Mouse (Mus musculus): ENCODE data around the gene Ces3b.
"Not testable (repeated sequence)": the region's sequence is repeated elsewhere in the genome, so short reads cannot be mapped to it uniquely, and the experiment has no call there.

Ces3b gene

DNA sequence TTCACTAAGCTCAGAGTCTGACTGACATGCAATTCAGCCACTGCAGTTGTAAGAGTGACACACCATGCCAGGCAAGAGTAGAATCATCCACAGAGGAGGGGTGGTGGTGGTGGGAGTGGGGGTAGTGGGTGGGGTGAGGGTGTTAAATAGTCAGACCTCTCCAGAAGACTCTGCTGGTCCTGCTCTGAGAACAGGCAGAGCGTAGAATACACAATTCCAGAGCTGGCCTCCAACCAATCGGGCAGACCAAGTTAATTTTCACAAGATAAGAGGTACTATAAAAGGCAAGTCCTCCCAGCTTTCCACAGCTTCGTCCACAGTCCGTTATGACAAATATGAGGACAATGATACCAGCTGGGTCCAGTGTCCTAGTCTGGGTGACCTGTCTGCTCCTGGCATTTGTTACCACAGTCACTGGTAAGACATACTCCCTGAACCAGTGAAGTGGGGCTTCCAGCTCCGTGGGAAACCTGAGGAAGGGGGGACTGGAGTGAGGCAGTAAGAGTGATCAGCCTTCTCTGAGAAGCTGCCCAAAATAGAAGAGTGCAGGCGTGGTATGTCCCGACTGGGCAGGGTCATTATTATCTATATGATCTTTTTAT lies at the start of gene Ces3b:
Ces3b (plus strand) TSS at position 305 of the 602 bp plus-strand sequence.
- DNase-seq (ENCODE audit: low spot score in 2 of 2) = no peak

DNA sequence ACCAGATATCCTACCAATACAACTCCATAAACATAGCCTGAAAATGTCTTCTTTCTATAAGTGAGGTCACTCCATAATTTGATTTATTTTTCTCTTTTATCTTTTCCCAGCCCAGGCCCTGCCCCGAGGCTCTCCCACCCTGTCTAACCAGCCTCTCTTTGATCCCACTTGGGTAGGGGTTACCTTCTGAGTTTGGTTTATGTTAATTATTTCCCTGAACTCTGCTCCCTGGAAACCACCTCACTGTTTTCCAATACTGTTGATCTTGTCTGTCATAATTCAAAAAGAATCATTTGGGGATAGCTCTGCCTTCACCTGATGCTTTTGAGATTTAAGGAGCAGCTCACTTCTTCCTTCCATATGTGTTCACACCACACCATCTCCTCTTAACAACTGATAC lies 40.0 kb upstream of the Ces3b start:
- DNase-seq (ENCODE audit: low spot score in 2 of 2) = no peak

DNA sequence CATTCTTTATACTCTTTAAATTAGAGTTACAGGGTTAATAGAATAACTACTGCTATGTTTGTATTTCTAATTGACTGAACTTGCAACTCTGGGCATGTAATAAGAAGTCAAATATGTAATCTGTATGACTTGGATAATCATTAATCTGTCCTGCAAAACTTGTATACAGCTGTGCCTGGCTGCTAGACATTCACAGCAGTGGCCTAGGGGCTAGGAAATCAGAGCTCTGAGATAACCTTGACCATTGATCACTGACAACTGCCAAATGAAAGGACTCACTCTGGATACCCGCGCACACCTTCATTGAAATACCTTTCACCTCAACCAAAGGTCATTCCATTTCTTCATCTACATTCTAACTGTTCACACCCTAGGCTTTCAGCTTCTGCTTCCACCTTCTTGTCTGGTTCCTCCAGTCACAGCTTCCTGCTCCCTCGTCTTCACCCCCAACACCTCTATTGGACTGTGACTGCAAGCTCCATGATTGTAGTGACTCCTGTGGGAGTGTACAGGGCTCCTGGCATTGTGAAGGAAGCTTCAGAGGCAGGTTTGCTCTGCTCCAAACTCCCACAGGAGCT lies 37.6 kb upstream of the Ces3b start:
- no peak for DNase-seq (ENCODE audit: low spot score in 2 of 2)

DNA sequence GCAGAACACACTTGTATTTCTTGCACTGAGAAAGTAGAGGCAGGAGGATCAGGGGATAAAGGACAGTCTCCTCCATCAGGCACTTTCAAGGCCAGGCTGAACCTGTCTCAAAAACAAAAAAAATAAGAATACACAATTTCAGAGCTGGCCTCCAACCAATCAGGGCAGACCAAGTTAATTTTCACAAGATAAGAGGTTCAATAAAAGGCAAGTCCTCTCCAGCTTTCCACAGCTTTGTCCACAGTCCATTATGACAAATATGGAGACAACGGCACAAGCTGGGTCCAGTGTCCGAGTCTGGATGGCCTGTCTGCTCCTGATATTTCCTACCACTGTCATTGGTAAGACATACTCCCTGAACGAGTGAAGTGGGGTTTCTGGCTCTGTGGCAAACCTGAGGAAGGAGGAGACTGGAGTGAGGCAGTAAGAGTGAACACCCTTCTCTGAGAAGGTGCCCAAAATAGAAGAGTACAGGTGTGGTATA lies 35.1 kb upstream of the Ces3b start, which contains the start of gene Ces3a:
Ces3a (plus strand) TSS at position 231 of the 484 bp plus-strand sequence.
- no peak for DNase-seq (ENCODE audit: low spot score in 2 of 2)

DNA sequence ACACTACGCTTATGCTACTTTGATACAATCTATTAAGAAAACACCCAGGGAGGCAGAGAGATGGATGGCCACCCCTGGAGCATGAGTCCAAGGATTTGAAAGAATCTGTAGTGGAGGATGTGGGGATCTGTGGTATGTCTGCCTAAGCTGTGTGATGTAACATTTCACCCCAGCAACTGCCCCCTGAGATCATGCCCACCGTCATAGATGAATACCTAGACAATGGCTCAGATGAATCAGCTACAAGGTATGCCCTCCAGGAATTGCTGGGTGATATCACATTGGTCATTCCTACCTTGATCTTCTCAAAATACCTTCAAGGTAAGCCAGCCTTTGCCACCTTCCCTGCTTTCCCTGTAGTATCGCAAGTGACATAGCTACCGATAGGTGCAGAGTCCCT lies 27.3 kb upstream of the Ces3b start:
- no peak for DNase-seq (ENCODE audit: low spot score in 2 of 2)

DNA sequence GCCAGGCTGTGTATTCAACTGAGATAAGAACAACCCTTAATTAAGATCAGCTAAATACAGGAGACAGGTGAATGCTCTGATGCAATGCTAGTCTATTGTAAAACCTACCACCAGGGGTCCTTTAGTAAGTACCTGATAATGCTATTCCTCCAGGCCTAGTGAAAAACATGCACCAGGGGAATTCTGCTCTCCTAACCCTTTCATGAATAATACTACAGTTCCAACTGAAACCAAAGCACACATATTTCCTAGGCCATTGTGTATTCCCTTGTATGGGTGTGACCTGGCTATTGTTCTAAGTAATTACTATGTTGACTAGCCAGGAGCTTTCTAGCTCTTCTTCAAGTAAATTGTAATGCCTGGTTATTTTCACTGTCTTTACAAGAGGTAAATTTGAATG lies 23.5 kb upstream of the Ces3b start:
- DNase-seq (ENCODE audit: low spot score in 2 of 2) = no peak

DNA sequence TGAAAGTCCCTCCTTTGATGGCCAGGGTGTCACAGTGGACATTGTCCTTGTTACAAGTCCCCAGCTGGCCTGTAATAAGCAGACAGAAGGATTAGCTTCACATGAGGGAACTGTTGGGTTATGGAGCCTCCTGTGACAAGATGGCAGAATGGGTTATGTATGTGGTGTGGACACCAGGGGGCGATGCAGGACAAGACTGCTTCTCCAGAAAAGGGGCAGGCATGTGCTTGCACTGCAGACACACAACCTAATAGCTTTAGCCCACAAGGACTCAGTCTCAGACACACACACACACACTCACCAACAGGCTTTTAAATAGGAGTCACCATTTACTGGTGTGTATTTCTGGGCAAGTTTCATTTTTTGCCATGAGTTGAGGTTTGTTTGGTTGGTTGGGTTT lies 16.8 kb upstream of the Ces3b start:
- peak in 1 of 2 experiments; percentile 54 for DNase-seq (ENCODE audit: low spot score in 2 of 2)

DNA sequence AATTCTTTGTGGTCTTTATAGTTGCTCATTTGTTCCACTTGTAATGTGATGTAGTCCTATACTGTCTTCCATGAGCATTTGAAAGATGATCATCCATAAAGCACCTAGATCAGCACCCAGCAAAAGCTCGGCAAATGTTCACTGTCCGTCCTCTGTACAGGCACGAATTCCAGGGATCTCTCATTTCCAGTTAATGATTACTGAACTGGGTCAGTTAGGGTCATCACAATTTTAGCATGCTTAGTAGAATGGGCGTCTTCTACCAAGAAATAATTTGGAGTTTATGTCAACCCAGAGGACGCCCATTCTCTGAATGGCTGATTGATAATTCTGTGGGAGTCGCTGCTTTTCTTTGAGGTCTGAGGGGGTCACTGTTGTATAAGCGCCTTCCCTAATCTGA lies 15.6 kb upstream of the Ces3b start:
- not testable (repeated sequence) for DNase-seq (ENCODE audit: low spot score in 2 of 2)

DNA sequence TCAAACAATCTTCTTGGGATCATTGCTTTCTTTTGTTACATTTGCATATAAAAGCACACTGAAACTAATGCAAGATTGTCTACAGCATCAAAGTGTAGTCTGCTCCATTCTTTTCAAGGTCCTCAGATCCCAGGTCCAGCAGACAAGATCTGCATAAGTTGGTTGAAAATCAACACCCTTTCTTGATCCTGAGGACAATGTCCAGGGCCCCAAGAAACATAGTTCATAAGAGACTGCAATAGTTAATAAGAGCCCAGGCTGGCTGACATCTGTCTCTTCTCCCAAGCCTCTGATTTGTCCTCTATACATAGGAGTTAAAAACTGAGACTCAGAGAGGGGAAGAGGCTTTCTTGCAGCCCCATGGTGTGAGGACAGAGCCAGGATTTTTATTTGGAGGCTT lies 14.6 kb upstream of the Ces3b start:
- no peak for DNase-seq (ENCODE audit: low spot score in 2 of 2)

DNA sequence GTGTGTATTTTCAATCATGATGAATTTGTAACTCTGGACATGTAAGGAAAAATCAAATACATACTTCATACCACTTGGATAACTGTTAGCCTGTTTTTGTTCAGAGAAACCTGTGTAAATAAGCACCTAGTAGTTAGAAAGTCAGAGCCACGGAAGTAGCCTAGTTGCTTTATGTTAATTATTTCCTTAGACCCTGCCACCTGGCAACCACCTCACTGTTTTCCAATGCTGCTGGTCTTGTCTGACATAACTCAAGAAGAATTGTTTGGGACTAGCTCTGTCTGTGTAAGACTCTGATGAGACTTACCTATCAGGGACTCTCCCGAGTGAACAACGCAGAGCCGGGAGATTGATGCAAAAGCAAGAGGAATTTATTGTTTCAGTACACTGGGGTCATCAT lies 7.0 kb upstream of the Ces3b start:
- DNase-seq (ENCODE audit: low spot score in 2 of 2) = no peak

DNA sequence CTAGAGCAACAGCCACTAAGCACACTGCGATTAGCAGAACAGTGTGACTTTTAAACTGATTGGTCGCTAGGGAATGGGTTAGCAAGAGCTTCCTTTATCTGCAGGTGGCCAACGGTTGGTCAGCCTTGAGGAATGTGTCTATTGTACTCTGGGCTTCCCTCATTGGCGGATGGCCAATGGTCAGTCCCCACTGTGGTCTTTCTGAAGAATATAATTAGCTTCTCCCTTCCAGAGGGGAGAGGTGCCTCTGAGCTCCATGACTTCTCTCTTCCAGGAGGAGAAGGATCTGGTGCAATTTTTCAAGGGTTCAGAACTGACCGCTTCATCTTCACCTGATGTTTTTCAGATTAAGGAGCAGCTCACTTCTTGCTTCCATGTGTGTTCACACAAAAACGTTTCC lies 6.5 kb upstream of the Ces3b start:
- DNase-seq (ENCODE audit: low spot score in 2 of 2) = no peak

DNA sequence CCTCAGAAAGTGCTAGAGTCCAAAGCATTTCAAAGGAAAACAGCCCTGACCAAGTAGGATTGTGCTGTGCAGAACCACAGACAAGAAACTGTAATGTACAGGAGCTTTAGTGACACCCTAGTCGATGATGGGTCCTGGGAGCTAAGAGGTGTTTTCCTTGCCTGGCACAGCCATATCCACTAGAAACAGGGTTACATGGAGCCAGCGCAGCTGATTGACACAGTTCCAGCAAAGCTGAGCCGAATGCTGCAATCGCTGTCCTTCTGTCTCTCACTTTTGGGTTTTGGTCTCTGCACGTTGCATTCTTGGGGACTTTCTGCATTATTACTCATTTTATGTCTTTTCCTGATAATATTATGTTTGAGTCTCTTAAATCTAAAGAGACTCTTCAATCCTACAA lies 5.0 kb upstream of the Ces3b start:
- no peak for DNase-seq (ENCODE audit: low spot score in 2 of 2)

DNA sequence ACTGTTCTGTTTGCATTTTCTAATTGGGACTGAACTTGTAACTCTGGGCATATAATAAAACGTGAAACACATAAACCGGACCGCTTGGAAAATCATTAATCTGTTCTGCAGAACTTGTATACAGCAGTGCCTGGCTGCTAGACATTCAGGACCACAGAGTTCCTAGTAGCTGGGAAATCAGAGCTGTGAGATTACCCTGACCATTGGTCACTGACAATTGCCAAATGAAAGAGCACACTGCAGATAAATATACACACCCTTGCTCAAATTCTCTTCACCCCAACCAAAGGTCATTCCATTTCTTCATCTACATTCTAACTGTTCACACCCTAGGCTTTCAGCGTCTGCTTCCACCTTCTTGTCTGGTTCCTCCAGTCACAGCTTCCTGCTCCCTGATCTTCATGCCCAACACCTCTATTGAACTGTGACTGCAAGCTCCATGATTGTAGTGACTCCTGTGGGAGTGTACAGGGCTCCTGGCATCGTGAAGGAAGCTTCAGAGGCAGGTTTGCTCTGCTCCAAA lies 2.7 kb upstream of the Ces3b start:
- no peak for DNase-seq (ENCODE audit: low spot score in 2 of 2)

DNA sequence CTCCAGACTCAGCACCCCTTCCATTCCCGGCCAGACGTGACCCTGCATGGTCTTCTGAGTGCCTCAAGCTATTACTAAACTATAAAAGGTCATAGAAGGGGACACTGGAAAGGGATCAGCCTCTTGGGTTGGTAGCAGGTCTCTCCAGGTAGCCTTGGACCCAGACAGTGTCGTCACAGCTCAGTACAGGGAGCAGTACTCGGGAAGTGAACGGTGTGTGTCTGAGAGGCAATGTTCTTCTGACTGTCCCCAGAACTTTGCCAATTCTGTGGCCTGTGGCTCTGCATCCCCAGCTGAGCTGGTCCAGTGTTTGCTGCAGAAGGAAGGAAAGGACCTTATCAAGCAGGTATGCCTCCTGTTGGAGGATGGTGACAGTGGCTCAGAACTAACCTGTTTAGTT lies 4.6 kb downstream of the Ces3b start:
- not testable (repeated sequence) for DNase-seq (ENCODE audit: low spot score in 2 of 2)

DNA sequence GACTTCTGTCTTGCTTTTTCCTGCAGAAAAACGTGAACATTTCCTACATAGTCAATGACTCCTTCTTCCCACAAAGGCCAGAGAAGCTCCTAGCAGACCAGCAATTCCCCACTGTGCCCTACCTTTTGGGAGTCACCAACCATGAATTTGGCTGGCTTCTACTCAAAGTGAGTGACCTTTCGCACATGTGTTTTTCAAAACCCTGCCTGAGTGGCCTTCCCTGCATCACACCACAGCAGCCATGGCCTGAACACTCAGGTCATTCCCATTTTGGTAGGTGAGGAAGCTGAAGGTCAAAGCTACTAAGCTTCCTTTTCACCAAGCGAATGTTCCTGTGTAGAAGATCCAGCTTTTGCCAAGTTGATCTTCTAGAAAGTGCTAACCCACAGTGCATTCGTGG lies 5.0 kb downstream of the Ces3b start:
- no peak for DNase-seq (ENCODE audit: low spot score in 2 of 2)

DNA sequence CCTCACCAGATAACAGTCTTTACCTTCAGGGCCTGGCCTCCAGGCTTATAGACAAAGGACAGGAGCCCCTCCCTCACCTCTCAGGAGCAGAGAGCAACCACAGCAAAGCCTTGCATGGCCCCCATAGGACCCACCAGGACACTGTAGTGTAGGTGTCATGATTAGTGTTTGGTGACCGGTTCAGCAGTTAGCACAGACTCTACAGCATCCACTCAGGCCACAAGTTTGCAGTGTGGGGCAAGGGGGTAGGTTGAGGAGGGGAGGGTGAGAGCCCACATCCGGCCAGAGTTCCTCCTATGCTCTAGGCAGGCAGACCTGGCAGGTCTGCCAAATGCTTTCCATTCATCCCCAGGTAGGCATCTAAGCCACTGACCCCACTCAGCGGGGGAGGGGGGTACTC lies 10.4 kb downstream of the Ces3b start:
- no peak for DNase-seq (ENCODE audit: low spot score in 2 of 2)

DNA sequence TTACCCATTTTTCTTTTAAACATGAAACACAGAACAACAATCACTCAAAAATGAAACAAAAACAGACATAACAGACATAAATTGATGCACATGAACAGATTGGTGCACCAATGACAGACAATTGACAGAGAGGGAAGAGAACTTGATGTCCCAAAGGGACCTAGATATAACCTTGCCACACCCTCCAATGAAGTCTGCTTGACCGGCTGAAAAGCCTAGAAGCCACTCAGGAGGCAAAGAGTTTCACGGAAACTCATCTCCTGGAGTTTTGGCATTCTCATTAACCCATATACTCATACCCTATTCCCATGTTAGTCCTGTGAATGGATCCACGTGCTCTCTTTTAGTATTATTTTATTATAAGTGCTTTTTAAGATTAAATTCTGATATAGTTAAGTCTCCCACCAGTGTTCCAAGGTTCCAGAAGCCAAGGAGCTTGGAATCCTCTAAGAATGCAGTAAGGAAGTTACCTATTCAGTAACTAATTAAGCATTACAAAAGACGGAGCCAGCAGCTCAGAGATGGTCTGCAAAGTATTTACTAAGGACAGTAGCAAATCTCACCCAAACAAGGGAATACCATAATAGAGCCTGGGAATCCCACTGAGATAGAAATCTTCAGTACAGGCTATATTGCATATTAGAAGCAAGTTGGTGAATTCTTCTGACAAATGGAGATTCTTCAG lies 18.7 kb downstream of the Ces3b start:
- DNase-seq (ENCODE audit: low spot score in 2 of 2) = not testable (repeated sequence)

DNA sequence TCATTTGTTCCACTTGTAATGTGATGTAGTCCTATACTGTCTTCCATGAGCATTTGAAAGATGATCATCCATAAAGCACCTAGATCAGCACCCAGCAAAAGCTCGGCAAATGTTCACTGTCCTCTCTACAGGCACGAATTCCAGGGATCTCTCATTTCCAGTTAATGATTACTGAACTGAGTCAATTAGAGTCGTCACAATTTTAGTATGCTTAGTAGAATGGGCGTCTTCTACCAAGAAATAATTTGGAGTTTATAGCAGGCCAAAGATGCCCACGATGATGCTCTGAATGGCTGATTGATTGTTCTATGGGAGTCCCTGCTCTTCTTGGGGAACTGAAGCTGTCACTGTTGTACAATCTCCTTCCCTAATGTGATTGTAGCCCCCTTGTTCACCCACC lies 20.1 kb downstream of the Ces3b start:
- DNase-seq (ENCODE audit: low spot score in 2 of 2) = not testable (repeated sequence)

DNA sequence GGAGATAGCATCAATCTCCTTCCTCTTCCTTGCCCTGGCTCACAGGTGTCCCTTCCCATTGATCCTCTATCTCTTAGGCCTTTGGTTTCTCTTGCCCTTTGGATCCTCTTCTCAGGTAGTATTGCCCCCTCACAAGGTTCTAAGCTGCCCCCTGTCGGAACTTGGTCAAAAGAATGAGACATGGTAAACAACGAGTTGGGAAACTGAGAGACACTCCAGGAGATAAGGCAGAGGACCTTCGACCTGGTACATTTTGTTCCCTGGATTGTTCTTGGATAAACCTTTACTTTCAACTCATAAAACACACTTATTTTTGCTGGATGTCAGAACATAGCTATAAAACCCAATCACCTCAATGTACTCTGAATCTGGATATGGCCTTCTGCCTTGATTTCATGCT lies 20.7 kb downstream of the Ces3b start:
- no peak for DNase-seq (ENCODE audit: low spot score in 2 of 2)

DNA sequence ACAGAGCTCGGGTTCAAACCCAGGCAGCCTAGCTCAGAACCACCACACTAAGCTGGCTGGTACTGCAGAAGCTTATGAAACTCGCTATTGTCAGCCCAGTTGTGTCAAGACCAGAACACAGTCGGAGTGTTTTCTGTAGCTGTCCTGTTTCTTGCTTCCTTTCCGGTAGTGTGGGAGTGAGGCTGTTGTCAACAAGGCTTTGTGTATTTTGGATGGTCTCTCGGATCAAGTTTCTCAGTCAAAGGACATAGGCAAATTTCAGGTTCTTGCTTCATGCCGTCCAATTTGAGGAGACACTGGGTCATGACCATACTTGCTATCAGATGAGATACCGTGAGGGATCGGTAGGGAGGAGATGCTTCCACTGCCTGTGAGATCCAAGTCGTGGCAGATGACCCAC lies 46.3 kb downstream of the Ces3b start:
- DNase-seq (ENCODE audit: low spot score in 2 of 2) = no peak

DNA sequence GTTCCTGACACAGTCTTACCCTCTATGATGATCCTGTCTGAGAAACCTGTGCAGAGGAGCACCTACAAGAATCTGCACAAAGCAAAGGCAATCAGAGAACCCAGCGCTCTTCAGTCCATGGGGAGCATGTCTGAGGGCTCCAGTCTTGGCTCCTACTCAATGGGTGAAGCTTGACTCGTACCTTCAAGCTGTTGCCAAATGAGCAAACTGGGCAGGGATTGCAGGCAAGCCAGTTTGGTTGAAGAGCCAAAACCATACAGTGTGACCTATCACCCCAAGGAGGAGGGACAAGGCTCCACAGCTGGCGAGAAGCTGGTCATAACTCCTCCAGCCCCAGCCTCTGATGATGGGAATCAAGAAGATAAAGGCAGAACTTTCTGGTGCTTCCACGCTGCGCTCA lies 48.0 kb downstream of the Ces3b start, which contains the start of gene Ces4a:
Ces4a (plus strand) TSS at position 292 of the 400 bp plus-strand sequence.
- DNase-seq (ENCODE audit: low spot score in 2 of 2) = no peak

DNA sequence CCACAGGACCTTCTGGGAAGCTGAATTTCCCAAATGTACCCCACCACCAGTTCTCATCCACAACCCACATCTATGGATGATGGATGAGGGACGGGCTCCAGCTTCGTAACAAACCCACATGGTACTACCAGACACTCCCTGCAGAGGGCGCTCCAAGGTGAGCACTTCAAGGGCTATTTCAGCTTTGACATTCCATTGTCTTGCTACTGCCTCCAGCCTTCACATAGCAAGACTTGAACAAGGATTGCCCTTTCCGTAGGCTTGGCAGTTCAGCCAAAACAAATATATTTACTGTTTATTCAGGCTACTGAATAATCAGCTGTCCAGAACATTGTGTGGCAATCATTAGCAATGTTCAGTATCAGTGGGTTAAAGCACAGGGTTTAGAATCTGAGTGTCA lies 54.9 kb downstream of the Ces3b start:
- peak in 1 of 2 experiments; percentile 66 for DNase-seq (ENCODE audit: low spot score in 2 of 2)

DNA sequence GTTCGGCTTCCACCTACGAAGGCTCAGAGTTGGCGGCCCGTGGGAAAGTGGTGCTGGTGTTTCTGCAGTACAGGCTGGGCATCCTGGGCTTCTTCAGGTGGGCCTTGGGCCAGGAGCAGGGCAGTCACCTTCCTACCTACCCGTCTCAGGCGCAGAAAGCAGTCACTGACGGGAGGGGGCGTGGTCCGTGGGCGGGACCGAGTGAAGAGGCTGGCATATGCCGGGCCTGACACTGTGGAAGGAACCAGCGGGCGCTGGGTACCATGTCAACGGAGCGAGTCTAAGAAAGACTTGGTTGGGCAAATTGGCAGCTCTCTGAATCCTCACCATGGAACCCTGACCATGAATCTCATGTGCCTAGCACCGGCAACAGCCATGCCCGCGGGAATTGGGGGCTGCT lies 58.8 kb downstream of the Ces3b start:
- DNase-seq (ENCODE audit: low spot score in 2 of 2) = no peak
